Mouse (Mus musculus): ENCODE data around the gene Mchr1.

The Mchr1 gene

DNA sequence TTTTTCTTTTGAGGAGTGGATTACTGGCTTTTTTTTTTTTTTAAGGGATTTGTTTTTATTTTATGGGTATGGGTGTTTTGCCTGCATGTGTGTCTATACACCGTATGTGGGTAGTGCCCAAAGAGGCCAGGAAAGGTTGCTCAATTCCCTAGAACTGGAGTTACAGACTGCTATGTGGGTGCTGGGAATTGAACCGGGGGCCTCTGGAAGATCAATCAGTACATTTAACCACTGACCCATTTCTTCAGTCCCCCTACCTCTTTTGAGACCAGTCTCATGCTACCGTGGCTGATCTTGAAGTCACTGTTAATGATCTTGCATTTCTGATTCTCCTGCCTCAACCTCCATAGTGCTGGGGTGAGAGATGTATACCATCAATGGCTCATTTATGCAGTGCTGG, 8.0 kb upstream of the Mchr1 start:
- DNase-seq (ENCODE audit: low read depth) = no peak

DNA sequence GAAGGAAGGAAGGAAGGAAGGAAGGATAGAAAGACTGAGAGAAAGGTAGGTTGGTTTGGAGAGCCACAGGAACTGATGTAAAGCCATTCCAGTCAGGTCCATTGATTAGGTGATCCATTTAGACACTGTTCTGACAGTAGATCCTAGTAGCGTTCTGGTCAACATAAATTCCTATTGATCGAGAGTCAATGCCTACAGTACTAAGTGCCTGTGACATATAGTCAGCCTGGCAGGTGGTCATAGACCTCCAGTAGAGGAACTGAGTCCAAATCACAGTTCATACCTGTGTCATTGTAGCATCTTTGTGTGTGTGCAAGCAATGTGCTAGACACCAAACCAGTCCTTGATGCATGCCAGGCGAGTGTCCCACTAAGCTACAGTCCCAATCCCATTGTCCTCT, 7.0 kb upstream of the Mchr1 start:
- DNase-seq (ENCODE audit: low read depth) = no peak

DNA sequence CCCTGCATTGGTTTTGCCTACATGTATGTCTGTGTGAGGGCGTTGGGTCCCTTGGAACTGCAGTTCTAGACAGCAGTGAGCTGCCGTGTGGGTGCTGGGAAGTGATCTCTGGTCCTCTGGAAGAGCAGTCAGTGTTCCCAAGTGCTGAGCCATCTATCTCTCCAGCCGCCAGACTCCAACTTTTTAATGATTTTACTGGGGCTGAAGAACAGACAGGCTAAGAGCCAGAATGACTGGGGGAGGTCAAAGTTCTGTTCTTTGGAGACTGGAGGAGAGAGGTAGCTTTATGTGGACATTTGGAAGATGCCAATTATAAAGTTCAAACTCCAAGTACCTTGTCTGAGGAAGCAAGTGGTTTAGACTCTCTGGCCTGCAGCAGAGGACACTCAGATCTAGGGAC, 5.5 kb upstream of the Mchr1 start:
- no peak for DNase-seq (ENCODE audit: low read depth)

- no peak for DNase-seq (ENCODE audit: low read depth)
These were observed 4.0 kb upstream of the Mchr1 start for GRCm38 (mm10) chr15:81231325-81231724.

- no peak for DNase-seq (ENCODE audit: low read depth)
These were observed 763 bp downstream of the Mchr1 start for GRCm38 (mm10) chr15:81236062-81236461.

GRCm38 (mm10) chr15:81237471-81237870, 2.2 kb downstream of the Mchr1 start:
- no peak for DNase-seq (ENCODE audit: low read depth)

GRCm38 (mm10) chr15:81239261-81239660, 4.0 kb downstream of the Mchr1 start:
- peak; percentile 20 for DNase-seq (ENCODE audit: low read depth)

GRCm38 (mm10) chr15:81239794-81240343, 4.6 kb downstream of the Mchr1 start:
- no peak for DNase-seq (ENCODE audit: low read depth)

DNA sequence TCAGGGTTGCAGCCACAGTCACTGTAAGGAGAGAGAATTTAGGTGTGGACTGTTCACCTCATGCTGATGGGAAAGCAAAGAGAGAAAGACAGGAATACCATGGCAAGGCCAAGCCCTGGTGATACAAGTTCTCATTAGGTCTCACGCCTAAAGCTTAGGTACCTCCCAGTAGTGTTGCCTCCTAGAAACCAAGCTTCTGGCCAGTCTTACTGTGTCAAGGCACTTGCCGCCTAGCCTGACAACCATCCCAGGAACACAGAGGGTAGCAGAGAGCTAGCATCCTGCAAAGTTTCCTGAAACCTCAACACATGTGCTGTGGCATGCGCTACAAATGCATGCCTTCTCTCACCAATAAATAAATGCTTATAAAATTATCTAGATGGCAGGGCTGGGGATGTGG, 11.6 kb downstream of the Mchr1 start:
- DNase-seq (ENCODE audit: low read depth) = no peak

DNA sequence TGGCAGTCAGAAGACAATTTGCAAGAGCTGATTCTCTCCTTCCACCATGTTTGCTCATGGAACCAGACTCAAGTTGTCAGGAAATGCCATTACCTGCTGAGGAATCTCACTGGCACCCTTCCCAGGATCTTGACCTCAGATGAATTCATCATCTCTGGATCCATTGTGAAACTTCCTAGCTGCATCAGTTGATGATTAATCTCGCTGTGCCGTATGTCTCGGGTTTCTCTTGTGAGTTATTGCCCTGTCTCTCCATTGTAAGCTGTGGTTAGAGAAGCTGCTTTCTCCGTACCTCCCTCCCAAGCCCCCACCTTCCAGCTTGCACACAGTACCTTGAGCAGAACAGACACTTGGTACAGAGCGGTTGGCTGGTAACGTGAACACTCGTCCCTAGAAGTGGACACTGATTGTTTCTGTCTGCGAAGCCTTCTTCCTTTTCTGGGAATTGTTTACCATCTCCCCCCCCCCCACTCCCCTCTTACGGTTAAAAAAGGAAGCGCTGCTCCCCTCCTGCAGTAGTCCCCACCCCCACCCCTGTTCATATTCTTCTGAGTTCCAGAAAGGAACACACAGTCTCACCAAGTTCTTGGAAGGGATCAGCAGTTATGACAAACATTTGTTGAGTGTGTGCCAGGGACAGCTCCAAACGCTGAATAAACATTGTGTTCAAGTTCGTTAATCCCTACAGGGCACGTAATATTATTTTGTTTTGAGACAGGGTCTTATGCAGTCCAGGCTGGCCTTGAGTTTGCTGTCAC, 12.5 kb downstream of the Mchr1 start:
- DNase-seq (ENCODE audit: low read depth) = no peak

- DNase-seq (ENCODE audit: low read depth) = no peak
These were observed 13.0 kb downstream of the Mchr1 start for GRCm38 (mm10) chr15:81248341-81248679.

GRCm38 (mm10) chr15:81248951-81249579, 13.8 kb downstream of the Mchr1 start:
- no peak for DNase-seq (ENCODE audit: low read depth)

DNA sequence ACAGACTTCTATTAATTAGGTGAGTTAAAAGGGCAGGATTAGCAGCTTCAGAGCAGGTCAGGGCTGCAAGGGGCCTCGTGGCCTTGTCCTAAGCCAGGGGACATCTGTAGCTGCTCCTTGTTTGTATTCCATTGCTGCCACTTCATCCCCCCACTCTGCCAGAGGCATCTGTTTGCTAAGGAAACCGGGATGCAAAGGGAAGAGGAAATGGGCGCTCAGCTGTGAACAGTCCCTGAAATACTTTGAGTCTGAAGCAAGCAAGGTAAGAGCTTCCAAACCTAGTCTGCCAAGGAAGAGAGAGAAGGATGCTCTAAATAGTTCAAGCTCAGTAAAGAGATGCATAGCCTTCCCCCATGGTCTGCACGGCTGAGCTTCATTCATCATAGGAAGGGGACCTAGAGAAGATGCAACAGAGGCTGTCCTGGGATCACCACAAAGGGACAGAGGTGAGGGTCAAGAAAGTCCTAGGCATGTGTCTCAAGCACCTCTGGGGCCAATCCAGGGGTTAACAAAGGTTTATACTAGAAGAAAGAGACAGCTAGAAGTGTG, 17.4 kb downstream of the Mchr1 start:
- no peak for DNase-seq (ENCODE audit: low read depth)

DNA sequence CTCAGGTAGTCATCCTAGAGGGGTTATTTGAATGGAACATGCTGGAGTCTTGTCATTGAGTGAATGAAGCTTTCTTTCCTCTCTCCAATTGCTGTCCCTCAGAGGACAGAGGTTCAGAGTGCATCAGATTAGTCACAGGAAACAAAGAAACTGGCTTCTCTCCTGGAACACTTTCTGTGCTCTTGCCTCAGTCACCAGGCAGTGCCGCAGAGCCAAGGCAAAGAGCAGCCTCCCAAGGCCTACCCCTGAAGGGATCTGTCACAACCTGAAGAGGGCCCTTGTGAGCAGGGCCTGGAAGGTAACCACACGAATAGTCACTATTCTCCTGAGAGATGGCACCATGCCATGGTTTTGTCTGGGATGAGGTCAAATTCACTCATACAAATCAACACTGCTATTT, 18.3 kb downstream of the Mchr1 start:
- DNase-seq (ENCODE audit: low read depth) = no peak

DNA sequence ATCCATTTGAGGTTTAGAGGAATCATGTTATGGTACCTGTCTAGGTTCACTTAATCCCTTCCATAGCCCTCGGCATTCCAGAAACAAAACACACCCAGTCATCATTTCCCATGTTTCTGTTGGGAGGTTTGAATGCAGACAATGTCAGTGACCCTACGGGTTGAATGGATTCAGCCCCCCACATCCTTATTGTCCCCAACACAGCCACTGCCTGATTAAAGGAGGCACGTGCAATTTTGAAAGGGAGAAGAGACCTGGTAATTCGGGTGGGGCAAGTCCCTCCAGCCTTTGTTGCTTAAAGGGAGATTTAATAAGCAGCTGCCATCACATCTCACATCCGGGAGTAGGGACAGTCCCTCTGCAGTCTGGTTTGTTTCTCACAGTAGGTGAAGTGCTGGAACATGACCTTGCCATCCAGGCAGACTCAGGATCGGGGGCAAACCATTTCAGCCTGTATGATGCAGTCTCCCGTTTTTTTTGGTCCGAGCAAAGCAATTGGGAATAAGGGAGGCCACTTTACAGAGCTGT, 18.9 kb downstream of the Mchr1 start:
- DNase-seq (ENCODE audit: low read depth) = no peak

GRCm38 (mm10) chr15:81255063-81255462, 19.8 kb downstream of the Mchr1 start:
- no peak for DNase-seq (ENCODE audit: low read depth)

- DNase-seq (ENCODE audit: low read depth) = no peak
These were observed 23.0 kb downstream of the Mchr1 start for GRCm38 (mm10) chr15:81258296-81258695.

DNA sequence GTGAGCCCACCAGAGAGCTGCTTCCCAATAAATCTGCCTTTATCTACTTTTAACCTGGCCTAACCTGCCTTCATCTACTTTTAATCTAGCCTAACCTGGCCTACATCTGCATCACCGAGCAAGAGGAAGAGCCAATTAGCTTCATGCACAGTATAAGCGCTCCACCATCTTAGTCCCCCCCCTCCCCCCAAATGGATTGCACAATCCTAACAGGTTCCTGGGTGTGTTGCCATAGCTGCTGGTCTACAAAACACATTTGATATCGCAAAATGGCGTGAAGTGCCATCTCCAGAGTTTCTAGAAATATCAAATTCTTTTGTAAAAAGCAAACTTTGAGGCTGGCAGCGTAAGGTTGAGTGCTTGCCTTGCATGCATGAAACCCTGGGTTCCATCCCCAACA, 24.0 kb downstream of the Mchr1 start:
- DNase-seq (ENCODE audit: low read depth) = no peak

GRCm38 (mm10) chr15:81260208-81260607, 24.9 kb downstream of the Mchr1 start:
- DNase-seq (ENCODE audit: low read depth) = no peak

GRCm38 (mm10) chr15:81264392-81265095, 29.2 kb downstream of the Mchr1 start:
- DNase-seq (ENCODE audit: low read depth) = no peak

GRCm38 (mm10) chr15:81267416-81267815, 32.1 kb downstream of the Mchr1 start:
- DNase-seq (ENCODE audit: low read depth) = no peak

- no peak for DNase-seq (ENCODE audit: low read depth)
These were observed 37.2 kb downstream of the Mchr1 start for GRCm38 (mm10) chr15:81272305-81273053.
